Mouse (Mus musculus) hindbrain, embryonic 11.5 days (tissue): ENCODE data around the gene Ift52. TPM values are rescaled to one million over a fixed set of nuclear protein-coding genes. Genes with fewer than 3 reads are reported as not detected.

Experiments
- ATAC-seq: fragments of 200-750 bp; cut with Nextera tagmentation; 2 replicates; pipeline ENCODE4 v1.8.0; 2017; ENCODE audit warnings: mild to moderate bottlenecking, moderate TSS enrichment, moderate library complexity; ENCODE audit not compliant: low FRiP score
- DNase-seq: peaks from one replicate; pipeline ENCODE4 v3.0.0-alpha.2; 2015; ENCODE audit warnings: low spot score
- H3K27ac ChIP-seq: fragments of 300-500 bp; sonication (generic); 2 replicates; pipeline ENCODE4 v1.5.1; 2014; ENCODE audit warnings: mild to moderate bottlenecking, low read depth, low read length
- H3K27me3 ChIP-seq: fragments of 300-500 bp; sonication (generic); 2 replicates; pipeline ENCODE4 v1.6.1; 2014; ENCODE audit warnings: mild to moderate bottlenecking, low read length, moderate library complexity, mixed read lengths; ENCODE audit not compliant: control insufficient read depth, insufficient read depth
- H3K36me3 ChIP-seq: fragments of 300-500 bp; sonication (generic); 2 replicates; pipeline ENCODE4 v1.6.1; 2014; ENCODE audit warnings: mild to moderate bottlenecking, low read length, moderate library complexity, mixed read lengths; ENCODE audit not compliant: control insufficient read depth, insufficient read depth
- H3K4me1 ChIP-seq: fragments of 300-500 bp; sonication (generic); replicated peaks from 2 replicates; pipeline ENCODE4 v1.6.1; 2014; ENCODE audit warnings: low read length, mixed read lengths; ENCODE audit not compliant: control insufficient read depth, insufficient read depth
- H3K4me2 ChIP-seq: fragments of 300-500 bp; sonication (generic); replicated peaks from 2 replicates; pipeline ENCODE4 v1.6.1; 2014; ENCODE audit warnings: mild to moderate bottlenecking, low read depth, low read length
- H3K4me3 ChIP-seq: fragments of 300-500 bp; sonication (generic); 2 replicates; pipeline ENCODE4 v1.5.1; 2014; ENCODE audit warnings: low read depth, low read length
- H3K9ac ChIP-seq: fragments of 300-500 bp; sonication (generic); 2 replicates; pipeline ENCODE4 v1.6.1; 2014; ENCODE audit warnings: low read depth, low read length
- H3K9me3 ChIP-seq: fragments of 300-500 bp; sonication (generic); 2 replicates; pipeline ENCODE4 v1.6.1; 2016; ENCODE audit warnings: low read length; ENCODE audit not compliant: control insufficient read depth
- WGBS: fragments of 180-500 bp; shearing (Covaris S2); extraction: QIAGEN DNeasy Blood & Tissue Kit; methylation state at CpG from one replicate; pipeline ENCODE4 v1.1.7; 2014; 5-methylcytosine and 5-hydroxymethylcytosine counted together
- polyA plus RNA-seq: library from polyadenylated mRNA; unstranded; fragments of >200 nt; fragmentation: Nextera tagmentation; extraction: Ambion mirVana; gene quantifications from 2 replicates; pipeline ENCODE4 v1.2.1, GENCODE M21; 2014

The Ift52 gene
- polyA plus RNA-seq, 1 experiment from 2014 or later, result 63.6 TPM

- Histone ChIP-seq H3K4me3 (no peak overlapping the region), H3K27ac (no peak overlapping the region), H3K9ac (no peak overlapping the region), H3K4me1 (no peaks in the 10 kb centered on the region), H3K9me3 (no peaks in the 10 kb centered on the region), H3K27me3 (no peaks in the 10 kb centered on the region), H3K4me2 (no peak overlapping the region), H3K36me3 (no peaks in the 10 kb centered on the region)
- DNase-seq (no peak), ATAC-seq (no peak)
- WGBS, result 94% methylated on average over 12 of the region's 12 CpGs
These were observed 57.7 kb downstream of the Ift52 start for GRCm38 (mm10) chr2:163074808-163075207.

- no peaks in the 10 kb centered on the region for H3K36me3 ChIP-seq
- no peak overlapping the region for H3K4me3 ChIP-seq
- DNase-seq, result no peak
These were observed 58.1 kb downstream of the Ift52 start for GRCm38 (mm10) chr2:163075234-163075633.

GRCm38 (mm10) chr2:163079041-163079440 is 61.9 kb downstream of the Ift52 start:
- Histone ChIP-seq H3K27me3 (no peaks in the 10 kb centered on the region), H3K9me3 (no peaks in the 10 kb centered on the region), H3K36me3 (no peaks in the 10 kb centered on the region), H3K4me1 (no peaks in the 10 kb centered on the region), H3K9ac (no peak overlapping the region), H3K27ac (no peak overlapping the region), H3K4me3 (no peak overlapping the region), H3K4me2 (no peak overlapping the region)
- 97% methylated on average over 4 of the region's 4 CpGs for WGBS
- no peak for DNase-seq
- no peak for ATAC-seq

More at GRCm38 (mm10) chr2:163075234-163075633, 58.1 kb downstream of the Ift52 start:
- no peak overlapping the region for H3K9ac ChIP-seq
- 88% methylated on average over 3 of the region's 3 CpGs for WGBS
- H3K4me2 ChIP-seq, result no peak overlapping the region
- H3K27ac ChIP-seq, result no peak overlapping the region
- H3K27me3 ChIP-seq, result no peaks in the 10 kb centered on the region
- no peaks in the 10 kb centered on the region for H3K4me1 ChIP-seq
- H3K9me3 ChIP-seq, result no peaks in the 10 kb centered on the region
- ATAC-seq, result no peak

GRCm38 (mm10) chr2:163082591-163082990 is 65.4 kb downstream of the Ift52 start:
- H3K36me3 ChIP-seq, result no peaks in the 10 kb centered on the region
- H3K4me1 ChIP-seq, result no peaks in the 10 kb centered on the region
- H3K27me3 ChIP-seq, result no peaks in the 10 kb centered on the region
- no peak overlapping the region for H3K27ac ChIP-seq
- H3K9me3 ChIP-seq, result no peaks in the 10 kb centered on the region
- no peak overlapping the region for H3K4me2 ChIP-seq
- H3K4me3 ChIP-seq, result no peak overlapping the region
- no peak for ATAC-seq
- no peak for DNase-seq
- no peak overlapping the region for H3K9ac ChIP-seq
- 77% methylated on average over 5 of the region's 5 CpGs for WGBS

- no peak overlapping the region for H3K4me3 ChIP-seq
- H3K9ac ChIP-seq, result no peak overlapping the region
- no peaks in the 10 kb centered on the region for H3K4me1 ChIP-seq
- no peaks in the 10 kb centered on the region for H3K36me3 ChIP-seq
- H3K27ac ChIP-seq, result no peak overlapping the region
- H3K27me3 ChIP-seq, result no peaks in the 10 kb centered on the region
- no peaks in the 10 kb centered on the region for H3K9me3 ChIP-seq
- DNase-seq, result no peak
- 92% methylated on average over 3 of the region's 3 CpGs for WGBS
- no peak overlapping the region for H3K4me2 ChIP-seq
- ATAC-seq, result no peak
These were observed 67.4 kb downstream of the Ift52 start for GRCm38 (mm10) chr2:163084519-163084918.

- H3K27me3 ChIP-seq, result no peaks in the 10 kb centered on the region
- 95% methylated on average over 6 of the region's 6 CpGs for WGBS
- no peak overlapping the region for H3K4me3 ChIP-seq
- no peaks in the 10 kb centered on the region for H3K36me3 ChIP-seq
- no peaks in the 10 kb centered on the region for H3K4me1 ChIP-seq
- no peak overlapping the region for H3K27ac ChIP-seq
- H3K4me2 ChIP-seq, result no peak overlapping the region
- H3K9ac ChIP-seq, result no peak overlapping the region
- DNase-seq (no peak), ATAC-seq (no peak)
- H3K9me3 ChIP-seq, result no peaks in the 10 kb centered on the region
These were observed 67.9 kb downstream of the Ift52 start for GRCm38 (mm10) chr2:163085047-163085446.

- H3K27me3 ChIP-seq, result no peaks in the 10 kb centered on the region
- no peak for ATAC-seq
- H3K9me3 ChIP-seq, result no peaks in the 10 kb centered on the region
- H3K27ac ChIP-seq, result no peak overlapping the region
- no peak overlapping the region for H3K4me2 ChIP-seq
- H3K36me3 ChIP-seq, result no peaks in the 10 kb centered on the region
- DNase-seq, result no peak
- no peaks in the 10 kb centered on the region for H3K4me1 ChIP-seq
- H3K9ac ChIP-seq, result no peak overlapping the region
- WGBS, result 82% methylated on average over 8 of the region's 8 CpGs
- H3K4me3 ChIP-seq, result no peak overlapping the region
These were observed 69.4 kb downstream of the Ift52 start for GRCm38 (mm10) chr2:163086561-163086960.

GRCm38 (mm10) chr2:163087728-163088127 is 70.6 kb downstream of the Ift52 start, which contains the start of gene Gtsf1l:
Gene Gtsf1l, minus strand, starts transcription at chr2:163087855.
- WGBS, result 87% methylated on average over 9 of the region's 9 CpGs
- Histone ChIP-seq H3K9me3 (no peaks in the 10 kb centered on the region), H3K4me1 (no peaks in the 10 kb centered on the region), H3K36me3 (no peaks in the 10 kb centered on the region), H3K27me3 (no peaks in the 10 kb centered on the region), H3K9ac (no peak within 1 kb of the TSS), H3K27ac (no peak within 1 kb of the TSS), H3K4me2 (no peak within 1 kb of the TSS), H3K4me3 (no peak within 1 kb of the TSS)
- no peak for DNase-seq
- no peak for ATAC-seq

GRCm38 (mm10) chr2:163089475-163090123 is 72.4 kb downstream of the Ift52 start:
- Histone ChIP-seq H3K9ac (no peak overlapping the region), H3K27me3 (no peaks in the 10 kb centered on the region), H3K4me2 (no peak overlapping the region), H3K27ac (no peak overlapping the region), H3K9me3 (no peaks in the 10 kb centered on the region), H3K4me3 (no peak overlapping the region), H3K4me1 (no peaks in the 10 kb centered on the region), H3K36me3 (no peaks in the 10 kb centered on the region)
- no peak for DNase-seq
- ATAC-seq, result no peak
- WGBS, result 81% methylated on average over 5 of the region's 5 CpGs
